Mouse (Mus musculus) kidney, embryonic 14.5 days (tissue): ENCODE data around the gene Ppil1. TPM values are rescaled to one million over a fixed set of nuclear protein-coding genes. Genes with fewer than 3 reads are reported as not detected.

Source experiments
- ATAC-seq: fragments of 200-750 bp; cut with Nextera tagmentation; 2 replicates; pipeline ENCODE4 v1.8.0; 2017; ENCODE audit warnings: moderate number of reproducible peaks, mild to moderate bottlenecking, moderate TSS enrichment, moderate library complexity; ENCODE audit not compliant: low FRiP score, low TSS enrichment
- H3K27ac ChIP-seq: fragments of 300-500 bp; sonication (generic); 2 replicates; pipeline ENCODE4 v1.5.1; 2014; ENCODE audit warnings: low read depth, mild to moderate bottlenecking, low read length, moderate library complexity, mixed read lengths
- H3K27me3 ChIP-seq: fragments of 300-500 bp; sonication (generic); 2 replicates; pipeline ENCODE4 v1.6.1; 2014; ENCODE audit warnings: mild to moderate bottlenecking, low read length; ENCODE audit not compliant: control insufficient read depth, insufficient read depth
- H3K36me3 ChIP-seq: fragments of 300-500 bp; sonication (generic); 2 replicates; pipeline ENCODE4 v1.6.1; 2014; ENCODE audit warnings: low read length, mixed read lengths; ENCODE audit not compliant: control insufficient read depth, insufficient read depth
- H3K4me1 ChIP-seq: fragments of 300-500 bp; sonication (generic); 2 replicates; pipeline ENCODE4 v1.6.1; 2014; ENCODE audit warnings: low read length, mixed read lengths; ENCODE audit not compliant: control insufficient read depth, insufficient read depth
- H3K4me2 ChIP-seq: fragments of 300-500 bp; sonication (generic); replicated peaks from 2 replicates; pipeline ENCODE4 v1.6.1; 2014; ENCODE audit warnings: low read depth, mild to moderate bottlenecking, low read length
- H3K4me3 ChIP-seq: fragments of 300-500 bp; sonication (generic); 2 replicates; pipeline ENCODE4 v1.5.1; 2014; ENCODE audit warnings: mild to moderate bottlenecking, low read length
- H3K9ac ChIP-seq: fragments of 300-500 bp; sonication (generic); 2 replicates; pipeline ENCODE4 v1.6.1; 2014; ENCODE audit warnings: low read depth, mild to moderate bottlenecking, low read length, moderate library complexity
- H3K9me3 ChIP-seq: fragments of 300-500 bp; sonication (generic); 2 replicates; pipeline ENCODE4 v1.6.1; 2016; ENCODE audit warnings: low read length; ENCODE audit not compliant: control insufficient read depth
- WGBS: fragments of 180-500 bp; shearing (Covaris S2); extraction: QIAGEN DNeasy Blood & Tissue Kit; methylation state at CpG from one replicate; pipeline ENCODE4 v1.1.7; 2014; 5-methylcytosine and 5-hydroxymethylcytosine counted together
- polyA plus RNA-seq: library from polyadenylated mRNA; unstranded; fragments of >200 nt; fragmentation: Nextera tagmentation; extraction: Ambion mirVana; gene quantifications from 2 replicates; pipeline ENCODE4 v1.2.1, GENCODE M21; 2014

The Ppil1 gene
- polyA plus RNA-seq, 1 experiment from 2014 or later: 169 TPM

DNA sequence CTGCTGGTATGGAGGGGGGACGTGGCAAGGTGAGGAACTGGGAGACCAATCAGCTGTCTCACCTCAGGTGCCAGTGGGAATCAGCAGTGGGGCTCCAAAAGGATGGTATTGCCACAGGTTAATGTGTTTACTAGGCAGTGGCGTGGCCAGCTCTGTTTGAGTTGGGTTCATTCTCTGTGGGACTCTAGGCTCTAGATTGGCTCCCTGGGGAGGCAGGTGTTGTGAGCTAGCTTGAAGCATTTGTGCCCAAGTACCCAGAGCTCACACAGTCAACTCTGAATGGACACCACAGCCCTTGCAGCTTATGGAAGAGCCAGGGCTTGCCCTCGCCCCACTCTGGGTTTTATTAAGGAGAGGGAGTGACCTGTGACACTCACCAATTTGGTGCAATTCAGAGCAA lies 39.9 kb upstream of the Ppil1 start:
- Histone ChIP-seq H3K9me3 (no peaks in the 10 kb centered on the region), H3K4me3 (no peak overlapping the region), H3K4me2 (no peak overlapping the region), H3K36me3 (peaks cover 10% of the 10 kb centered on the region; the same call in 1 of the 2 replicates), H3K9ac (no peak overlapping the region), H3K27me3 (no peaks in the 10 kb centered on the region), H3K4me1 (peaks cover 37% of the 10 kb centered on the region), H3K27ac (no peak overlapping the region)
- no peak for ATAC-seq
- WGBS: 81% methylated on average over 3 of the region's 3 CpGs

DNA sequence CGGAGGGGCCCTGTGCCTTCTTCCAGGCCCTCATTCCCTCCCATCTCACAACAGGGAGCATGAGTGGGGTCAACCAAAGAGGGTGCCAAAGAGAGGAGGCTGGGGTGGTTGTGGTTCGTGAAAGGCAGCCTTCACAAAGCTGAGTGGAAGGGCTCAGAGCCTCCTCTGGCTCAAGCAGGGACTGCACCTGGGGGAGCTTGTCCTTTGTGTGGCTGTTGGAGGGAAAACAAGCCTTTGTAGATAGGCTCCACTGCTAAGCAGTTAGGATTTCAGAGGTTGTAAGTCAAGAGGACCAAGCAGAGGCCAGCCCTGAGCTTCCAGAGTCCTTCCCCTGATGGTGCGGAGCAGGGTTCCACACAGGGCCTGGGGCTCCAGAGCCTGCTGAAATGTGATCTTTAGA lies 39.1 kb upstream of the Ppil1 start:
- Histone ChIP-seq H3K4me3 (no peak overlapping the region), H3K27ac (peak overlapping the region; percentile 65), H3K4me2 (no peak overlapping the region), H3K9ac (no peak overlapping the region), H3K36me3 (peaks cover 15% of the 10 kb centered on the region; the same call in 1 of the 2 replicates), H3K4me1 (peaks cover 37% of the 10 kb centered on the region), H3K9me3 (no peaks in the 10 kb centered on the region), H3K27me3 (no peaks in the 10 kb centered on the region)
- ATAC-seq: peak; percentile 29; the same call in 1 of the 2 replicates
- 29% methylated on average over 3 of the region's 3 CpGs for WGBS

DNA sequence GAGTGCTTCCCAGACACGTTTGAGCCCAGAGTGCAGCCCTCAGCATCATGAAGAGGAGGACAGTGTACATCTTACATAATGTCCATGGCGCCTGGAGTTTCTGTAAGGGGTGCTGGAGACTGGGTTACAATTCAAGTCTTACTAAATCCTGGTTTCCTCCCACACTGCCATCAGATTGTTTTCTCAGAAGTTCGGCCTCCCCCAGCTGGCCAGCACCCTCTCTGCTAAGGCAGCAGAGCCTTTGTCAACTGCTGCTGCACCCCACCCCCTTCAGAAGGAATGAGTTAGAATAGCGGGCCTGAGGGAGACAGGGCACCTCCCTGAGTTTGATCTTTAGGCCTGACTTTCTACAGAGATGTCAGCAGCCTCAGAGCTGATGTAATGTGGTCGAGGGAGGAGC lies 38.2 kb upstream of the Ppil1 start:
- 27% methylated on average over 5 of the region's 5 CpGs for WGBS
- no peaks in the 10 kb centered on the region for H3K9me3 ChIP-seq
- peak overlapping the region; percentile 65; the same call in 1 of the 2 replicates for H3K27ac ChIP-seq
- ATAC-seq: 0 out of 2 replicates have a peak, but pooled peaks have one; percentile 11
- no peak overlapping the region for H3K4me3 ChIP-seq
- no peak overlapping the region for H3K4me2 ChIP-seq
- H3K36me3 ChIP-seq: peaks cover 19% of the 10 kb centered on the region; the same call in 1 of the 2 replicates
- no peak overlapping the region for H3K9ac ChIP-seq
- peaks cover 40% of the 10 kb centered on the region for H3K4me1 ChIP-seq
- H3K27me3 ChIP-seq: no peaks in the 10 kb centered on the region

DNA sequence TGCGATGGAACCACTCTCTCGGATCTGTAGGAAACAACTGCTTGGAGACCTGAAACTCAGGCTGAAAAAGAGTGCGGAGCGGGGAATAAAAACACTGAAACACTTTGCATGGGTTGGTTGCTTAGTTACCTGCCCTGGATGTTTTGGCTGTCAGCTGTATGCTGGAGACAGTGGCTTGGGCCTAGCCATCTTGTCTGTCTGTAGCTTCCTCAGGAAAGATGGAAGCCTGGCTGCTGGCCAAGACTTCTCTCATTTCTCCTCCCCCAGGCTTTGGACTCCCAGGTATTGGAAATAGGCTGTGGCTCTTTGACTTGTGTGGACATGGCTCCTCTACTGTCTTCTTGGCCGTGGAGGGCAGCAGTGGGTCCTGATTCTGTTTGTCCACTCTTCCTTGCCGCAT lies 37.4 kb upstream of the Ppil1 start:
- Histone ChIP-seq H3K36me3 (peaks cover 19% of the 10 kb centered on the region; the same call in 1 of the 2 replicates), H3K27me3 (no peaks in the 10 kb centered on the region), H3K4me1 (peaks cover 47% of the 10 kb centered on the region), H3K27ac (0 out of 2 replicates have a peak overlapping the region, but pooled peaks have one; percentile 2), H3K9ac (no peak overlapping the region), H3K4me3 (no peak overlapping the region), H3K4me2 (no peak overlapping the region), H3K9me3 (no peaks in the 10 kb centered on the region)
- no peak for ATAC-seq
- 89% methylated on average over 6 of the region's 6 CpGs for WGBS

DNA sequence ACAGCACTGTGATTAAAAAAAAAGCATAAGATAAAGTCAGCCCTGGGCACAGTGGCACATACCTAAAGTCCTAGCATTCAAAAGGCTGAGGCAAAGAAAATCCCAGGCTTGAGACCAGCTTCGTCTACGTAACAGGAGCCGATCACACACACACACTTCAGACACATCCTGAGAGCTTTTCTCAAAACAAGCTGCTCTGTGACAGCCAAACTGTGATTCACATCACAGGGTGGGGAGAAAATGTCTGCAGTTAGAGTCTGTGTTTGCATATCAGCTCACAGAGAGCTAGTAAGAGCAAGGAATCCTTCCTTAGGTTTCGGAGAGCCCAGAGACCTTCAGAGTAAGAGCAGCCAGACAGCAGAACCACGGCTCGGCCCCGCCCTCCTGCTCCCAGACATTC lies 36.9 kb upstream of the Ppil1 start:
- no peaks in the 10 kb centered on the region for H3K9me3 ChIP-seq
- no peak overlapping the region for H3K4me3 ChIP-seq
- ATAC-seq: no peak
- peaks cover 52% of the 10 kb centered on the region for H3K4me1 ChIP-seq
- H3K27me3 ChIP-seq: no peaks in the 10 kb centered on the region
- no peak overlapping the region for H3K9ac ChIP-seq
- no peak overlapping the region for H3K4me2 ChIP-seq
- 0 out of 2 replicates have a peak overlapping the region, but pooled peaks have one; percentile 2 for H3K27ac ChIP-seq
- WGBS: 89% methylated on average over 7 of the region's 7 CpGs
- peaks cover 19% of the 10 kb centered on the region; the same call in 1 of the 2 replicates for H3K36me3 ChIP-seq

DNA sequence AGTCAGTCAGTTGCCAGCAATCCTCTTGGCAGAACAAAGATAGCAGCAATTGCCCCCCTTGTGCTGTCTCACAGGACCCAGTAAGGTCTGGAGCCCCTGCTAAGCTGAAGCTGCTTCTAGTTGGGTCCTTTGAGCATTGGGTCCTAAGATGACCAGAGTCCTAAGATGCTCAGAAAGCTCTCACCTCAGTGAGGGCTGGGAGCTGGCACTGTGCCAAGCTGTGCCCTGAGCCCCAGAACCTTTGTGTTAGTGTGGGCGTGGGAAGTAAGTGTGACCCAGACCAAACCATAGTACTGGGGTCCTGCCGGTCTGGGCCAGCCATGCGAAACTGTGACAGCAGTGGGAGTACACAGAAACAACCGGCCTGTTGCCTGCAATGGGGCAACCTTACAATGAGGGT lies 35.3 kb upstream of the Ppil1 start:
- Histone ChIP-seq H3K36me3 (peaks cover 19% of the 10 kb centered on the region; the same call in 1 of the 2 replicates), H3K27me3 (no peaks in the 10 kb centered on the region), H3K4me1 (peaks cover 50% of the 10 kb centered on the region), H3K27ac (peak overlapping the region; percentile 45; the same call in 1 of the 2 replicates), H3K9me3 (no peaks in the 10 kb centered on the region), H3K9ac (no peak overlapping the region), H3K4me2 (no peak overlapping the region), H3K4me3 (no peak overlapping the region)
- no peak for ATAC-seq
- WGBS: 43% methylated on average over 4 of the region's 4 CpGs

DNA sequence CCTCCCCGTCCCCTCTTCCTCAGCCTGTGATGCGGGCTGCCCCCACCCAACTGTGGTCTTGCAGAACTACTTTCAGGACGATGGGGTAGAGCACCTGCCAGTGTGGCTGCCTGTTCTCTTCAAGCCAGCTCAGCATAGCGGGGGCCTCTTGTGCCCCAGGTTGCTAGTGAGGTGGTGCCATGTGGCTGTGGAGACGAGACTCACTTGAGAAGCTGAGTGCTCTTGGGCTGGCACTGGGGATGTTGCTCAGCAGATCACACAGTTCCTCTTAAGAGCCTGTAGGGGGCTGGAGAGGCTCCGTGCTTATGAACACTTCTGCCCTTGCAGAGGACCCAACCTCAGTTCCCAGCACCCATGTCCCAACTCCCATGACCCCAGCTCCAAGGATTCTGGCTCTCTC lies 33.8 kb upstream of the Ppil1 start:
- 0 out of 2 replicates have a peak overlapping the region, but pooled peaks have one; percentile 15 for H3K4me2 ChIP-seq
- H3K4me3 ChIP-seq: no peak overlapping the region
- WGBS: 68% methylated on average over 6 of the region's 6 CpGs
- ATAC-seq: no peak
- no peaks in the 10 kb centered on the region for H3K9me3 ChIP-seq
- peak overlapping the region; percentile 79 for H3K27ac ChIP-seq
- H3K27me3 ChIP-seq: no peaks in the 10 kb centered on the region
- H3K36me3 ChIP-seq: peaks cover 19% of the 10 kb centered on the region; the same call in 1 of the 2 replicates
- H3K4me1 ChIP-seq: peaks cover 49% of the 10 kb centered on the region
- no peak overlapping the region for H3K9ac ChIP-seq

DNA sequence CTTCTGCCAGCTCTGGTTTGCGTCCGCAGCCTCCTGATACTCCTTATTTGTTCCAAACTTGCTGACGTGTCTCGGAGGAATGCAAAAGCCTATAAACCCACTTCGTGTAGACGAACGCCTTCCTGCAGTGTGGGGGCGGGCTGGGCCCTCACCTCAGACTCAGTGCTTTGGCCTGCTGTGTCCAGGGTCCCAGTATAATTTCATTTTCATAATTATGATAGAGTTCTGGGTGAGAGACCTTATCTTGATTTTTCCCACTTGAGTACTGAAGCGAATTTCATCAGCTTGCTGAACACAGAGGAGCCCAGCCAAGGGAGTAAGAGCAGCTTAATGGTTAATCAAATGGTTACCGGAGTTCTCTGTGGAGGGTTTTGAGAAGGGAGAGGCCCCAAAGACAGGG lies 33.3 kb upstream of the Ppil1 start:
- peaks cover 19% of the 10 kb centered on the region; the same call in 1 of the 2 replicates for H3K36me3 ChIP-seq
- H3K27ac ChIP-seq: peak overlapping the region; percentile 79
- peaks cover 48% of the 10 kb centered on the region for H3K4me1 ChIP-seq
- no peak overlapping the region; the same call in 1 of the 2 replicates for H3K9ac ChIP-seq
- H3K4me3 ChIP-seq: no peak overlapping the region
- H3K4me2 ChIP-seq: no peak overlapping the region
- WGBS: 31% methylated on average over 10 of the region's 10 CpGs
- ATAC-seq: no peak
- H3K27me3 ChIP-seq: no peaks in the 10 kb centered on the region
- no peaks in the 10 kb centered on the region for H3K9me3 ChIP-seq

DNA sequence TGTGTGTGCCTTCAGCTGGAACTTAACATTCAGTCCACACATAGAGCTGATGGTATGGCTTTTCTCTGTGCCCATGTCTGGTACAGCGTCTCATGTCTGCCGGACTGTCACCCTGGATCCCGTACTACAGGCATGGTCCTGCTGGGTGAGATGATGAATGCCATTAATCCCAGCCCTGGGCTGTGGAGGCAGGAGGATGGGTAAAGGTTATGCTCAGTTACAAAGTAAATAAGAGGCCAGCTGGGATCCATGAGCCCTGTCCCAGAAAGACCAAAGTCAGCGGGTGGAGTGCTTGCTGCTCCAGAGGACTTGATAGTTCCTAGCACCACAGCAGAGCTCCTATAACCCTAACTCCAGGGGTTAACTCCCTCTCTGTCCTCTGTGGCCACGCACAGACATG lies 31.8 kb upstream of the Ppil1 start:
- no peaks in the 10 kb centered on the region for H3K27me3 ChIP-seq
- peak overlapping the region; percentile 79 for H3K27ac ChIP-seq
- peaks cover 16% of the 10 kb centered on the region; the same call in 1 of the 2 replicates for H3K36me3 ChIP-seq
- H3K4me3 ChIP-seq: no peak overlapping the region
- no peaks in the 10 kb centered on the region for H3K9me3 ChIP-seq
- WGBS: 34% methylated on average over 5 of the region's 5 CpGs
- H3K9ac ChIP-seq: no peak overlapping the region
- H3K4me1 ChIP-seq: peaks cover 42% of the 10 kb centered on the region
- peak; percentile 67 for ATAC-seq
- H3K4me2 ChIP-seq: no peak overlapping the region
